Mouse (Mus musculus): ENCODE measurements at regions not wholly inside any gene's neighbourhood (a gene's known extent, or its start where the extent isn't known, plus 50 kb on each side); places are given as distances from the start of the nearest gene placed in this dataset.

- H3K79me2 ChIP-seq (replicated peaks; ENCODE audit: control insufficient read depth, insufficient read depth, low read length): no peaks in the 10 kb centered on the region
- H3K27me3 ChIP-seq (ENCODE audit: control insufficient read depth, insufficient read depth, low read length): no peaks in the 10 kb centered on the region
- H3K36me3 ChIP-seq (ENCODE audit: control insufficient read depth, insufficient read depth, low read length): no peaks in the 10 kb centered on the region
- peak in 1 of 2 experiments; percentile 9 for DNase-seq
- no peak overlapping the region for H3K27ac ChIP-seq
- no peak overlapping the region for H3K9ac ChIP-seq (ENCODE audit: low read depth, low read length)
- no peak for TF ChIP-seq CTCF (IDR thresholded peaks at IDR 0.05)
- TF ChIP-seq POLR2A (IDR thresholded peaks at IDR 0.05; ENCODE audit: insufficient read depth, low read depth, low read length): no peak
- no peak for TF ChIP-seq EP300 (IDR thresholded peaks at IDR 0.05; ENCODE audit: insufficient read depth, low read depth, low read length)
- 87% methylated on average over 12 of the region's 12 CpGs for WGBS
- intact Hi-C loops (cut with DNase I): no loop called here
- peaks cover 1% of the 10 kb centered on the region for H3K4me1 ChIP-seq (ENCODE audit: control insufficient read depth, insufficient read depth, low read length)
- no peak overlapping the region for H3K4me3 ChIP-seq
Observed at GRCm38 (mm10) chr1:35848160-35848954, 219.8 kb upstream of the Hs6st1 start.

GRCm38 (mm10) chr1:35849406-35850190 is 218.6 kb upstream of the Hs6st1 start:
- Histone ChIP-seq H3K27me3 (ENCODE audit: control insufficient read depth, insufficient read depth, low read length) (no peaks in the 10 kb centered on the region), H3K27ac (no peak overlapping the region), H3K36me3 (ENCODE audit: control insufficient read depth, insufficient read depth, low read length) (no peaks in the 10 kb centered on the region), H3K79me2 (replicated peaks; ENCODE audit: control insufficient read depth, insufficient read depth, low read length) (no peaks in the 10 kb centered on the region), H3K4me1 (ENCODE audit: control insufficient read depth, insufficient read depth, low read length) (peaks cover 1% of the 10 kb centered on the region), H3K4me3 (peak overlapping the region; percentile 32), H3K9ac (ENCODE audit: low read depth, low read length) (peak overlapping the region; percentile 24)
- WGBS: 53% methylated on average over 11 of the region's 11 CpGs
- TF ChIP-seq CTCF (IDR thresholded peaks at IDR 0.05) (no peak), EP300 (IDR thresholded peaks at IDR 0.05; ENCODE audit: insufficient read depth, low read depth, low read length) (no peak), POLR2A (IDR thresholded peaks at IDR 0.05; ENCODE audit: insufficient read depth, low read depth, low read length) (no peak)
- peak in 1 of 2 experiments; percentile 10 for DNase-seq
- intact Hi-C loops (cut with DNase I): no loop called here

- WGBS: 54% methylated on average over 8 of the region's 8 CpGs
- intact Hi-C loops (cut with DNase I): no loop called here
- no peaks in the 10 kb centered on the region for H3K36me3 ChIP-seq (ENCODE audit: control insufficient read depth, insufficient read depth, low read length)
- H3K79me2 ChIP-seq (replicated peaks; ENCODE audit: control insufficient read depth, insufficient read depth, low read length): no peaks in the 10 kb centered on the region
- peaks cover 1% of the 10 kb centered on the region for H3K4me1 ChIP-seq (ENCODE audit: control insufficient read depth, insufficient read depth, low read length)
- H3K9ac ChIP-seq (ENCODE audit: low read depth, low read length): peak overlapping the region; percentile 19
- peak overlapping the region; percentile 32 for H3K4me3 ChIP-seq
- H3K27me3 ChIP-seq (ENCODE audit: control insufficient read depth, insufficient read depth, low read length): no peaks in the 10 kb centered on the region
- DNase-seq: peak in 1 of 2 experiments; percentile 17
- TF ChIP-seq EP300 (IDR thresholded peaks at IDR 0.05; ENCODE audit: insufficient read depth, low read depth, low read length) (no peak), CTCF (IDR thresholded peaks at IDR 0.05) (no peak), POLR2A (IDR thresholded peaks at IDR 0.05; ENCODE audit: insufficient read depth, low read depth, low read length) (no peak)
- no peak overlapping the region for H3K27ac ChIP-seq
Observed at GRCm38 (mm10) chr1:35850191-35850545, 218.0 kb upstream of the Hs6st1 start.

DNA sequence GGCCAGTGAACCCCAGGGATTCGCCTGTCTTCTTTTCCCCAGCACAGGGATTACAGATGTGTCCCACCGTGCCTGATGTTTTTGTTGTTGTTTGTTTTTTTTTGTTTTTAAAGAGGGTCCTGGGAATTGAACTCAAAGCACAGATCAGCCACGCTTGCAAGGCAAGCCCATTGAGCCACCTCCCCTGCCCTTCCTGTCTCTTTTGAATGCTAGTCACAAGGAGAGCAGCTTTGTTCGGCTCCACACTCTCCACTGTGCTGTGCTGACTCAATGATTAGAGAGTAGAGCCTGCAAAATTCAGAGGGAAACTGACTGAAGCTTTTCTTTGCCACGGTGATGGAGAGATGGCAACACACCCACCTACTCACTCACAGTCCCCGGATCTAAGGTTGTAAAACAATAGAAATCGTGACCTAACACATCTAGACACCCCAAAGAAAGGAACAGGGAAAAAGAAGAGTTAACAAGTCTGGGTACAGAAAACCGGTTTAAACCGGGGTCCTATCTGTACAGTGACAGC is 217.6 kb upstream of the Hs6st1 start:
- peak in 1 of 2 experiments; percentile 1 for DNase-seq
- Histone ChIP-seq H3K79me2 (replicated peaks; ENCODE audit: control insufficient read depth, insufficient read depth, low read length) (no peaks in the 10 kb centered on the region), H3K27ac (no peak overlapping the region), H3K4me3 (no peak overlapping the region), H3K27me3 (ENCODE audit: control insufficient read depth, insufficient read depth, low read length) (no peaks in the 10 kb centered on the region), H3K9ac (ENCODE audit: low read depth, low read length) (no peak overlapping the region), H3K36me3 (ENCODE audit: control insufficient read depth, insufficient read depth, low read length) (no peaks in the 10 kb centered on the region), H3K4me1 (ENCODE audit: control insufficient read depth, insufficient read depth, low read length) (peaks cover 1% of the 10 kb centered on the region)
- intact Hi-C loops (cut with DNase I): no loop called here
- 74% methylated on average over 9 of the region's 9 CpGs for WGBS
- no peak for TF ChIP-seq POLR2A (IDR thresholded peaks at IDR 0.05; ENCODE audit: insufficient read depth, low read depth, low read length)
- no peak for TF ChIP-seq CTCF (IDR thresholded peaks at IDR 0.05)
- no peak for TF ChIP-seq EP300 (IDR thresholded peaks at IDR 0.05; ENCODE audit: insufficient read depth, low read depth, low read length)

- intact Hi-C loops (cut with DNase I): no loop called here
- 89% methylated on average over 4 of the region's 4 CpGs for WGBS
- TF ChIP-seq EP300 (IDR thresholded peaks at IDR 0.05; ENCODE audit: insufficient read depth, low read depth, low read length) (no peak), CTCF (IDR thresholded peaks at IDR 0.05) (no peak), POLR2A (IDR thresholded peaks at IDR 0.05; ENCODE audit: insufficient read depth, low read depth, low read length) (no peak)
Observed at GRCm38 (mm10) chr1:35851681-35852409, 216.4 kb upstream of the Hs6st1 start.

More at GRCm38 (mm10) chr1:35851681-35852409, 216.4 kb upstream of the Hs6st1 start:
- Histone ChIP-seq H3K4me3 (no peak overlapping the region), H3K27me3 (ENCODE audit: control insufficient read depth, insufficient read depth, low read length) (no peaks in the 10 kb centered on the region), H3K27ac (no peak overlapping the region), H3K4me1 (ENCODE audit: control insufficient read depth, insufficient read depth, low read length) (peaks cover 1% of the 10 kb centered on the region), H3K9ac (ENCODE audit: low read depth, low read length) (no peak overlapping the region), H3K36me3 (ENCODE audit: control insufficient read depth, insufficient read depth, low read length) (no peaks in the 10 kb centered on the region), H3K79me2 (replicated peaks; ENCODE audit: control insufficient read depth, insufficient read depth, low read length) (no peaks in the 10 kb centered on the region)
- DNase-seq: no peak

Measured in heart, adult 2 months (tissue).